Mouse (Mus musculus) testis, adult 2 months (tissue): ENCODE results near the gene Atp8a2.

Experiments
- CTCF ChIP-seq: fragments of 200-500 bp; IDR thresholded peaks from 2 replicates; pipeline ENCODE4 v1.5.1; 2012; ENCODE audit warnings: low read depth, mild to moderate bottlenecking, inconsistent platforms, low read length, moderate library complexity; ENCODE audit not compliant: control insufficient read depth, insufficient read depth, insufficient replicate concordance
- POLR2A ChIP-seq: fragments of 200-500 bp; IDR thresholded peaks from 2 replicates; pipeline ENCODE4 v1.6.1; 2012; ENCODE audit warnings: low read depth, mild to moderate bottlenecking, inconsistent platforms, low read length, moderate library complexity; ENCODE audit not compliant: control insufficient read depth

DNA sequence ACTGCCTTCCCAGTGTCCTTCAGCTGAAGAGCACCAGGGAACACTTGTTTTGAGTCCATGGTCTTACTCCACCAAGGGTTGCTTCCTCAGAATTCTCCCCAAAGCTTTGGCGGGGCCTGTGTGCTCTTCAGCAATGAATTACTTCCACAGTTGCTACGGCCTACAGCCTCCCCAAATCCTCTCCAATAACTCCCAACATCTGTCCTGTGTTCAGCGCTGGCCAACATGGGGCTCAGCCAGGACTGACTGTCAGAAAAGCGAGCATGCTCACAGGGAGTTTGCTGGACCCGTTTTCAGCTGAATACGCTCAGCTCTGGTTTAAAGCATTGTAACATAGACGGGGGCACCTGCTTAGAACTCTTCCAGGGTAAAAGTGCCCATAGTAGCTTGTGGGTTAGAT, 489.0 kb downstream of the Atp8a2 start:
- TF ChIP-seq CTCF, result no peak
- TF ChIP-seq POLR2A, result no peak
